Comparison of ENCODE assay signal across 8 mouse cellular contexts in the genomic region with DNA sequence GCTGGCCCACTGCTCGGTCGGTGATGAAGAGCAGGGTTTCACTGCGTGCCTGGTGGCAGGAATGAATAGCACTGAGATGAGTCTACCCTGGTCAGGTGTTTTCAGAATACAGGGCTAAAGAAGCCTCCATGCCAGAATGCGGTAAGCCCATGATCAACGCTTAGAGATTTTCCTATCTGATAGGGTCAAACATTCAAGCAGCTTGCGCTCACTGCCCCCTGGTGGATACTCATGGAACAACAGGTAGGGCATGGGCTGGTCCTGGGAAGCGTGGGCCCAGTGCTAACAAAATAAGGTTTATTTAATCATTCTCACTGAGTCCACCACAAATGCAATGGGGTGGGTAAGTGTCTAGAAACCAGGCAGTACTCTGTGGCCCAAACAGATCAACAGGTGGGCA. TPM values are rescaled to one million over a fixed set of nuclear protein-coding genes. Genes with fewer than 3 reads are reported as not detected.
DNase-seq lines count a peak whose midpoint lies in the region; ATAC-seq and TF ChIP-seq lines count a peak whose summit lies in the region.

No protein-coding gene starts in this region.

- no peaks in the 10 kb centered on the region for H3K79me3 ChIP-seq in C2C12 (ENCODE audit: low read depth)

- 34% methylated on average over 7 of the region's 7 CpGs for WGBS in kidney, embryonic 16.5 days
- WGBS in liver, embryonic 11.5 days = 31% methylated on average over 7 of the region's 7 CpGs
- 32% methylated on average over 7 of the region's 7 CpGs for WGBS in neural tube, embryonic 14.5 days

- no peaks in the 10 kb centered on the region for H3K4me1 ChIP-seq in kidney, embryonic 16.5 days (ENCODE audit: insufficient read depth, low read length)
- no peaks in the 10 kb centered on the region for H3K4me1 ChIP-seq in liver, embryonic 11.5 days (replicated peaks; ENCODE audit: control insufficient read depth, insufficient read depth, low read length)
- no peaks in the 10 kb centered on the region for H3K4me1 ChIP-seq in neural tube, embryonic 14.5 days (ENCODE audit: control insufficient read depth, insufficient read depth, low read length)

- peak; percentile 76 for DNase-seq in adrenal gland, adult 2 months
- peak; percentile 82 for DNase-seq in embryo, embryonic 10.5 days (ENCODE audit: low spot score)
- peak; percentile 66 for DNase-seq in liver, embryonic 11.5 days (ENCODE audit: low spot score)
- DNase-seq in testis, postnatal 14 days (ENCODE audit: low spot score) = peak; percentile 59

- no peaks in the 10 kb centered on the region for H3K79me2 ChIP-seq in C2C12 (ENCODE audit: control insufficient read depth, insufficient read depth)

- no peaks in the 10 kb centered on the region for H3K36me3 ChIP-seq in C2C12 (ENCODE audit: control insufficient read depth, insufficient read depth)
- no peaks in the 10 kb centered on the region for H3K36me3 ChIP-seq in kidney, embryonic 16.5 days (ENCODE audit: insufficient read depth, low read length)
- no peaks in the 10 kb centered on the region for H3K36me3 ChIP-seq in liver, embryonic 11.5 days (ENCODE audit: control insufficient read depth, insufficient read depth, low read length)
- no peaks in the 10 kb centered on the region for H3K36me3 ChIP-seq in neural tube, embryonic 14.5 days (ENCODE audit: control insufficient read depth, insufficient read depth, low read length)

- H3ac ChIP-seq in C2C12 (ENCODE audit: control insufficient read depth, insufficient read length, low read depth) = no peak overlapping the region

- peak; percentile 87 for ATAC-seq in granulocyte monocyte progenitor cell, adult 5-6 weeks (replicated peaks; ENCODE audit: poor library complexity, severe bottlenecking)
- ATAC-seq in kidney, embryonic 16.5 days (ENCODE audit: low FRiP score, low TSS enrichment) = peak; percentile 33; the same call in 1 of the 2 replicates
- peak; percentile 30; the same call in 1 of the 2 replicates for ATAC-seq in liver, embryonic 11.5 days (replicated peaks; ENCODE audit: low FRiP score)
- peak; percentile 9; the same call in 1 of the 2 replicates for ATAC-seq in neural tube, embryonic 14.5 days (ENCODE audit: low read depth)

- no peak overlapping the region for H3K27ac ChIP-seq in kidney, embryonic 16.5 days (ENCODE audit: low read length)
- no peak overlapping the region for H3K27ac ChIP-seq in liver, embryonic 11.5 days (ENCODE audit: low read depth, low read length)
- H3K27ac ChIP-seq in neural tube, embryonic 14.5 days (ENCODE audit: low read depth, low read length) = no peak overlapping the region

- no peak overlapping the region for H3K9ac ChIP-seq in kidney, embryonic 16.5 days (replicated peaks; ENCODE audit: low read length)
- H3K9ac ChIP-seq in liver, embryonic 11.5 days (ENCODE audit: low read depth, low read length) = no peak overlapping the region
- no peak overlapping the region for H3K9ac ChIP-seq in neural tube, embryonic 14.5 days (replicated peaks; ENCODE audit: low read depth, low read length)

- peaks cover 6% of the 10 kb centered on the region for H3K27me3 ChIP-seq in C2C12 (ENCODE audit: control insufficient read depth, insufficient read depth, insufficient read length)
- no peaks in the 10 kb centered on the region for H3K27me3 ChIP-seq in kidney, embryonic 16.5 days (ENCODE audit: insufficient read depth, low read length)
- H3K27me3 ChIP-seq in liver, embryonic 11.5 days (replicated peaks; ENCODE audit: control insufficient read depth, insufficient read depth, low read length) = no peaks in the 10 kb centered on the region
- H3K27me3 ChIP-seq in neural tube, embryonic 14.5 days (ENCODE audit: control insufficient read depth, insufficient read depth, low read length) = no peaks in the 10 kb centered on the region

- H3K4me2 ChIP-seq in kidney, embryonic 16.5 days (replicated peaks; ENCODE audit: low read depth, low read length) = no peak overlapping the region
- no peak overlapping the region for H3K4me2 ChIP-seq in liver, embryonic 11.5 days
- no peak overlapping the region for H3K4me2 ChIP-seq in neural tube, embryonic 14.5 days (ENCODE audit: low read depth, low read length)

- no peak overlapping the region for H3K4me3 ChIP-seq in C2C12 (ENCODE audit: insufficient read depth, poor library complexity, severe bottlenecking)
- H3K4me3 ChIP-seq in kidney, embryonic 16.5 days (ENCODE audit: low read length) = no peak overlapping the region
- no peak overlapping the region for H3K4me3 ChIP-seq in liver, embryonic 11.5 days (ENCODE audit: low read depth, low read length)
- no peak overlapping the region for H3K4me3 ChIP-seq in neural tube, embryonic 14.5 days (ENCODE audit: low read depth, low read length)

- H3K9me3 ChIP-seq in kidney, embryonic 16.5 days (ENCODE audit: low read length) = no peaks in the 10 kb centered on the region
- H3K9me3 ChIP-seq in liver, embryonic 11.5 days (ENCODE audit: control insufficient read depth, low read length) = no peaks in the 10 kb centered on the region
- H3K9me3 ChIP-seq in neural tube, embryonic 14.5 days (ENCODE audit: control insufficient read depth, low read length) = no peaks in the 10 kb centered on the region

- TF ChIP-seq CTCF in C2C12 (IDR thresholded peaks at IDR 0.05; ENCODE audit: control insufficient read depth, insufficient read depth, insufficient read length) = peak; percentile 42

TF ChIP-seq in C2C12, 6 proteins besides CTCF, POLR2A, EP300 and RAD21:
- TF ChIP-seq USF1 (IDR thresholded peaks at IDR 0.05; ENCODE audit: low read depth) (no peak), MYOD1 (IDR thresholded peaks at IDR 0.05; ENCODE audit: control insufficient read depth, insufficient read length, low read depth) (no peak), FOSL1 (IDR thresholded peaks at IDR 0.05; ENCODE audit: insufficient read depth, low read length, poor library complexity, severe bottlenecking) (no peak), MAX (IDR thresholded peaks at IDR 0.05) (no peak), MYOG (IDR thresholded peaks at IDR 0.05; ENCODE audit: control insufficient read depth, extremely low read depth, insufficient read length) (no peak), CEBPB (IDR thresholded peaks at IDR 0.05; ENCODE audit: low read depth) (no peak)

RNA-seq across cellular contexts. Expression of gene C1qtnf2, which starts 18.6 kb away (rescaled TPM):
- polyA plus RNA-seq in C2C12 (2012; fragmentation: generic; extraction: Trizol) = 0.09 TPM
- 1 to 10 TPM; 5.2 to 9.1 TPM for total RNA-seq in adrenal gland, adult 2 months (2021)
- polyA plus RNA-seq in adrenal gland, adult 2 months (2012; rRNA removed) = 4.9 and 5.6 TPM in 2 replicates
- not detected in 2 replicates for total RNA-seq in granulocyte monocyte progenitor cell, adult 5-6 weeks (2014; fragmentation: Nextera tagmentation)
- total RNA-seq in granulocyte monocyte progenitor cell, adult 5-6 weeks (2017) = not detected in 2 replicates
- 17.8 and 20.8 TPM in 2 replicates for polyA plus RNA-seq in kidney, embryonic 16.5 days (2015; fragmentation: Nextera tagmentation; extraction: Ambion mirVana)
- polyA plus RNA-seq in liver, embryonic 11.5 days (2014; fragmentation: Nextera tagmentation; extraction: Ambion mirVana) = 0.82 and 1.8 TPM in 2 replicates
- polyA plus RNA-seq in neural tube, embryonic 14.5 days (2014; fragmentation: Nextera tagmentation; extraction: Ambion mirVana) = 3.6 and 13.2 TPM in 2 replicates

RNA-seq across cellular contexts. Expression of gene Ccnjl, which starts 35.9 kb away (rescaled TPM):
- 0.11 TPM for polyA plus RNA-seq in C2C12 (2012; fragmentation: generic; extraction: Trizol)
- total RNA-seq in adrenal gland, adult 2 months (2021) = 1 to 10 TPM; 2.0 to 2.4 TPM
- 3.1 and 3.2 TPM in 2 replicates for polyA plus RNA-seq in adrenal gland, adult 2 months (2012; rRNA removed)
- 1.9 TPM in 1 of 2 replicates, not detected in the other for total RNA-seq in granulocyte monocyte progenitor cell, adult 5-6 weeks (2014; fragmentation: Nextera tagmentation)
- not detected in 2 replicates for total RNA-seq in granulocyte monocyte progenitor cell, adult 5-6 weeks (2017)
- polyA plus RNA-seq in kidney, embryonic 16.5 days (2015; fragmentation: Nextera tagmentation; extraction: Ambion mirVana) = 26.4 and 29.9 TPM in 2 replicates
- 11.8 and 12.7 TPM in 2 replicates for polyA plus RNA-seq in liver, embryonic 11.5 days (2014; fragmentation: Nextera tagmentation; extraction: Ambion mirVana)
- polyA plus RNA-seq in neural tube, embryonic 14.5 days (2014; fragmentation: Nextera tagmentation; extraction: Ambion mirVana) = 9.5 and 14.5 TPM in 2 replicates

RNA-seq across cellular contexts. Expression of gene Slu7, which starts 59.1 kb away (rescaled TPM):
- polyA plus RNA-seq in C2C12 (2012; fragmentation: generic; extraction: Trizol) = 11.0 TPM
- 10 to 100 TPM; 42.7 to 44.4 TPM for total RNA-seq in adrenal gland, adult 2 months (2021)
- 1.5 and 2.3 TPM in 2 replicates for polyA plus RNA-seq in adrenal gland, adult 2 months (2012; rRNA removed)
- total RNA-seq in granulocyte monocyte progenitor cell, adult 5-6 weeks (2014; fragmentation: Nextera tagmentation) = 24.6 and 26.3 TPM in 2 replicates
- 82.8 and 112 TPM in 2 replicates for total RNA-seq in granulocyte monocyte progenitor cell, adult 5-6 weeks (2017)
- 59.6 and 66.3 TPM in 2 replicates for polyA plus RNA-seq in kidney, embryonic 16.5 days (2015; fragmentation: Nextera tagmentation; extraction: Ambion mirVana)
- polyA plus RNA-seq in liver, embryonic 11.5 days (2014; fragmentation: Nextera tagmentation; extraction: Ambion mirVana) = 43.9 and 48.9 TPM in 2 replicates
- polyA plus RNA-seq in neural tube, embryonic 14.5 days (2014; fragmentation: Nextera tagmentation; extraction: Ambion mirVana) = 64.2 and 65.2 TPM in 2 replicates

Comparison
In these comparisons a context has a peak if more than half of its experiments do, and no peak if none do; other contexts are left out.
1. ATAC-seq: peak in every context shown above with its lines; median percentile 87 in granulocyte monocyte progenitor cell, adult 5-6 weeks; 33 in kidney, embryonic 16.5 days; 30 in liver, embryonic 11.5 days; 9 in neural tube, embryonic 14.5 days.